Mouse (Mus musculus) liver, embryonic 14.5 days (tissue): ENCODE data around the gene Dcps. TPM values are rescaled to one million over a fixed set of nuclear protein-coding genes. Genes with fewer than 3 reads are reported as not detected.
A peak's percentile ranks its signal among the peaks of the same experiment; 100 is the strongest.

Experiments used
- ATAC-seq: fragments of 200-750 bp; cut with Nextera tagmentation; 2 replicates; pipeline ENCODE4 v1.8.0; 2017; ENCODE audit warnings: moderate number of reproducible peaks, mild to moderate bottlenecking, moderate library complexity; ENCODE audit not compliant: insufficient read depth
- DNase-seq, 3 experiments: peaks; one replicate each; pipeline ENCODE4 v3.0.0-alpha.2; 2012 to 2013; ENCODE audit warnings: low read depth in 3 of 3, low spot score in 3 of 3
- H3K27ac ChIP-seq: fragments of 300-500 bp; sonication (generic); 2 replicates; pipeline ENCODE4 v1.5.1; 2014; ENCODE audit warnings: moderate library complexity, mild to moderate bottlenecking, control low read depth, inconsistent platforms
- H3K27me3 ChIP-seq: fragments of 300-500 bp; sonication (generic); 2 replicates; pipeline ENCODE4 v1.6.1; 2014; ENCODE audit warnings: mild to moderate bottlenecking, low read length, moderate library complexity; ENCODE audit not compliant: control insufficient read depth, insufficient read depth
- H3K36me3 ChIP-seq: fragments of 300-500 bp; sonication (generic); replicated peaks from 2 replicates; pipeline ENCODE4 v1.6.1; 2014; ENCODE audit warnings: low read depth; ENCODE audit not compliant: control insufficient read depth, insufficient read depth
- H3K4me1 ChIP-seq, 2 experiments: fragments of 200-500 bp in 1 of 2; fragments of 300-500 bp in 1 of 2; sonication (generic) in 1 of 2; replicated peaks; 2 replicates each; pipeline ENCODE4 v1.6.1; 2012 to 2014; ENCODE audit warnings: antibody characterized with exemption in 1 of 2, inconsistent platforms in 1 of 2, low read length in 1 of 2; ENCODE audit not compliant: control insufficient read depth in 2 of 2, insufficient read depth in 2 of 2
- H3K4me2 ChIP-seq: fragments of 300-500 bp; sonication (generic); 2 replicates; pipeline ENCODE4 v1.6.1; 2014; ENCODE audit warnings: low read depth, mild to moderate bottlenecking, control low read depth, moderate library complexity
- H3K4me3 ChIP-seq, 2 experiments: fragments of 200-500 bp in 1 of 2; fragments of 300-500 bp in 1 of 2; sonication (generic) in 1 of 2; 2 replicates each; pipeline ENCODE4 v1.5.1; 2012 to 2014; ENCODE audit warnings: low read depth in 2 of 2, low read length in 2 of 2, mild to moderate bottlenecking in 2 of 2, control low read depth in 1 of 2, inconsistent platforms in 1 of 2, moderate library complexity in 1 of 2; ENCODE audit not compliant: insufficient read depth in 1 of 2
- H3K9ac ChIP-seq: fragments of 300-500 bp; sonication (generic); replicated peaks from 2 replicates; pipeline ENCODE4 v1.6.1; 2014; ENCODE audit warnings: mild to moderate bottlenecking, control low read depth, moderate library complexity
- H3K9me3 ChIP-seq: fragments of 300-500 bp; sonication (generic); 2 replicates; pipeline ENCODE4 v1.6.1; 2016; ENCODE audit warnings: low read length, mixed read lengths; ENCODE audit not compliant: control insufficient read depth
- CTCF ChIP-seq: IDR thresholded peaks from 2 replicates; pipeline ENCODE4 v1.5.1; 2016; ENCODE audit warnings: antibody characterized with exemption, low read depth, control low read depth
- EP300 ChIP-seq: IDR thresholded peaks from 2 replicates; pipeline ENCODE4 v1.6.1; 2016; ENCODE audit warnings: antibody characterized with exemption, low read depth
- WGBS: fragments of 180-500 bp; shearing (Covaris S2); extraction: QIAGEN DNeasy Blood & Tissue Kit; methylation state at CpG from one replicate; pipeline ENCODE4 v1.1.7; 2014; ENCODE audit not compliant: insufficient replicate concordance; 5-methylcytosine and 5-hydroxymethylcytosine counted together
- polyA plus RNA-seq, 2 experiments: library from polyadenylated mRNA; depleted of rRNA in 1 of 2; stranded (reverse) in 1 of 2; unstranded in 1 of 2; fragments of >200 nt; fragmentation: Nextera tagmentation in 1 of 2; extraction: Ambion mirVana in 1 of 2; gene quantifications; 2 replicates each; pipeline versions ENCODE4 v1.2.1 to v1.2.3; 2012 to 2014

Dcps gene
- polyA plus RNA-seq (2012; rRNA removed): 36.5 and 38.6 TPM in 2 replicates
- 48.0 and 50.4 TPM in 2 replicates for polyA plus RNA-seq (2014; fragmentation: Nextera tagmentation; extraction: Ambion mirVana)

GRCm38 (mm10) chr9:35175251-35176123, at the start of gene Dcps:
Gene Dcps, minus strand, starts transcription at chr9:35176061.
- ATAC-seq (peak; percentile 98), DNase-seq (peak; percentile 75 to 89 (median 80))
- Histone ChIP-seq H3K4me3 (peak within 1 kb of the TSS; percentile 74 to 77), H3K27me3 (no peaks in the 10 kb centered on the region), H3K36me3 (0 out of 2 replicates have a peak, but pooled peaks cover 2% of the 10 kb centered on the region), H3K4me1 (peaks cover 15 to 18% of the 10 kb centered on the region in 2 experiments), H3K9ac (peak within 1 kb of the TSS; percentile 69), H3K4me2 (peak within 1 kb of the TSS; percentile 95), H3K9me3 (no peaks in the 10 kb centered on the region), H3K27ac (peak within 1 kb of the TSS; percentile 68)
- WGBS: under 1% methylated on average over 38 of the region's 38 CpGs
- TF ChIP-seq EP300 (no peak), CTCF (peak; percentile 64)

GRCm38 (mm10) chr9:35223466-35223865, 47.6 kb upstream of the Dcps start:
- ATAC-seq (no peak), DNase-seq (no peak)
- 90% methylated on average over 3 of the region's 3 CpGs for WGBS

GRCm38 (mm10) chr9:35217963-35218362, 42.1 kb upstream of the Dcps start:
- DNase-seq (no peak), ATAC-seq (no peak)
- H3K9ac ChIP-seq: no peak overlapping the region
- H3K27ac ChIP-seq: no peak overlapping the region
- no peak overlapping the region for H3K4me2 ChIP-seq
- H3K36me3 ChIP-seq: peaks cover 37% of the 10 kb centered on the region
- no peaks in the 10 kb centered on the region for H3K9me3 ChIP-seq
- no peaks in the 10 kb centered on the region for H3K27me3 ChIP-seq
- WGBS: 66% methylated on average over 1 of the region's 1 CpGs
- no peaks in the 10 kb centered on the region for H3K4me1 ChIP-seq
- H3K4me3 ChIP-seq: no peak overlapping the region
- TF ChIP-seq EP300 (no peak), CTCF (no peak)

More at GRCm38 (mm10) chr9:35223466-35223865, 47.6 kb upstream of the Dcps start:
- no peaks in the 10 kb centered on the region for H3K9me3 ChIP-seq
- no peak overlapping the region for H3K4me2 ChIP-seq
- TF ChIP-seq CTCF: no peak
- no peaks in the 10 kb centered on the region for H3K4me1 ChIP-seq
- no peaks in the 10 kb centered on the region for H3K36me3 ChIP-seq
- no peak overlapping the region for H3K27ac ChIP-seq
- no peak overlapping the region for H3K9ac ChIP-seq
- no peaks in the 10 kb centered on the region for H3K27me3 ChIP-seq
- H3K4me3 ChIP-seq: no peak overlapping the region

GRCm38 (mm10) chr9:35211573-35212511, 36.0 kb upstream of the Dcps start:
- H3K27ac ChIP-seq: peak overlapping the region; percentile 38
- peaks cover 46% of the 10 kb centered on the region for H3K36me3 ChIP-seq
- H3K9ac ChIP-seq: peak overlapping the region; percentile 83
- ATAC-seq: no peak
- H3K9me3 ChIP-seq: no peaks in the 10 kb centered on the region
- H3K4me3 ChIP-seq: peak overlapping the region; percentile 86 to 92
- no peak for DNase-seq
- peaks cover 10 to 14% of the 10 kb centered on the region in 2 experiments; a peak in 3 of 4 replicates for H3K4me1 ChIP-seq
- 30% methylated on average over 26 of the region's 26 CpGs for WGBS
- no peak for TF ChIP-seq CTCF
- no peak for TF ChIP-seq EP300
- no peaks in the 10 kb centered on the region for H3K27me3 ChIP-seq
- peak overlapping the region; percentile 94 for H3K4me2 ChIP-seq
